Mouse (Mus musculus): ENCODE data around the gene Arhgef12. TPM values are rescaled to one million over a fixed set of nuclear protein-coding genes. Genes with fewer than 3 reads are reported as not detected.

Gene Arhgef12
- total RNA-seq, 2 experiments from 2014 or later = 55.7 to 56.3 TPM

- no peak for DNase-seq (ENCODE audit: low spot score in 2 of 2)
These were observed 163.9 kb downstream of the Arhgef12 start for GRCm38 (mm10) chr9:42943057-42943529.

- DNase-seq (ENCODE audit: low spot score in 2 of 2) = no peak
These were observed 164.9 kb downstream of the Arhgef12 start for GRCm38 (mm10) chr9:42942148-42942547.

- DNase-seq (ENCODE audit: low spot score in 2 of 2) = no peak
These were observed 174.9 kb downstream of the Arhgef12 start for GRCm38 (mm10) chr9:42932146-42932545.

GRCm38 (mm10) chr9:42927498-42927897 lies 179.5 kb downstream of the Arhgef12 start:
- DNase-seq (ENCODE audit: low spot score in 2 of 2) = no peak

GRCm38 (mm10) chr9:42926564-42926963 lies 180.5 kb downstream of the Arhgef12 start:
- no peak for DNase-seq (ENCODE audit: low spot score in 2 of 2)

GRCm38 (mm10) chr9:42921830-42922229 lies 185.2 kb downstream of the Arhgef12 start:
- DNase-seq (ENCODE audit: low spot score in 2 of 2) = no peak

GRCm38 (mm10) chr9:42920190-42920589 lies 186.8 kb downstream of the Arhgef12 start:
- no peak for DNase-seq (ENCODE audit: low spot score in 2 of 2)

- DNase-seq (ENCODE audit: low spot score in 2 of 2) = no peak
These were observed 189.1 kb downstream of the Arhgef12 start for GRCm38 (mm10) chr9:42917911-42918310.

Other genes starting within 250 kb of the Arhgef12 start
- under 1 TPM; 0.41 to 0.54 TPM for gene Grik4, start 162.7 kb downstream of the Arhgef12 start, total RNA-seq (2021)
- 1 to 10 TPM; 1.8 to 1.9 TPM for gene Tmem136, start 9.3 kb upstream of the Arhgef12 start, total RNA-seq (2021)
- under 1 TPM; 0.15 to 0.23 TPM for gene Pou2f3, start 103.1 kb upstream of the Arhgef12 start, total RNA-seq (2021)
- gene Oaf, start 132.7 kb upstream of the Arhgef12 start, total RNA-seq (2021) = 10 to 100 TPM; 45.8 to 50.2 TPM
- under 1 TPM; 0.22 to 0.34 TPM for gene Trim29, start 203.6 kb upstream of the Arhgef12 start, total RNA-seq (2021)